Mouse (Mus musculus): Measurements from ENCODE around the gene Vamp9.

Gene Vamp9

GRCm38 (mm10) chr5:99906181-99906956 is at the start of gene Vamp9:
TSS of gene Vamp9 (plus strand) at chr5:99906254.
- peak; percentile 97 for DNase-seq (ENCODE audit: low spot score)

GRCm38 (mm10) chr5:99857106-99857637 is 48.9 kb upstream of the Vamp9 start:
- DNase-seq (ENCODE audit: low spot score): no peak

GRCm38 (mm10) chr5:99859637-99860433 is 46.2 kb upstream of the Vamp9 start:
- peak; percentile 5 for DNase-seq (ENCODE audit: low spot score)

- peak; percentile 12 for DNase-seq (ENCODE audit: low spot score)
Measured at GRCm38 (mm10) chr5:99861816-99862215, 44.2 kb upstream of the Vamp9 start.

GRCm38 (mm10) chr5:99863656-99864380 is 42.2 kb upstream of the Vamp9 start:
- DNase-seq (ENCODE audit: low spot score): peak; percentile 29

GRCm38 (mm10) chr5:99865779-99866178 is 40.3 kb upstream of the Vamp9 start:
- no peak for DNase-seq (ENCODE audit: low spot score)

- no peak for DNase-seq (ENCODE audit: low spot score)
Measured at GRCm38 (mm10) chr5:99868286-99868685, 37.8 kb upstream of the Vamp9 start.

GRCm38 (mm10) chr5:99868923-99869322 is 37.1 kb upstream of the Vamp9 start:
- DNase-seq (ENCODE audit: low spot score): no peak

GRCm38 (mm10) chr5:99877565-99877964 is 28.5 kb upstream of the Vamp9 start:
- no peak for DNase-seq (ENCODE audit: low spot score)

- DNase-seq (ENCODE audit: low spot score): peak; percentile 17
Measured at GRCm38 (mm10) chr5:99882441-99882840, 23.6 kb upstream of the Vamp9 start.

GRCm38 (mm10) chr5:99884035-99884434 is 22.0 kb upstream of the Vamp9 start:
- DNase-seq (ENCODE audit: low spot score): peak; percentile 35

GRCm38 (mm10) chr5:99887133-99887532 is 18.9 kb upstream of the Vamp9 start:
- no peak for DNase-seq (ENCODE audit: low spot score)

- peak; percentile 74 for DNase-seq (ENCODE audit: low spot score)
Measured at GRCm38 (mm10) chr5:99891516-99892441, 14.3 kb upstream of the Vamp9 start.

GRCm38 (mm10) chr5:99900041-99900440 is 6.0 kb upstream of the Vamp9 start:
- DNase-seq (ENCODE audit: low spot score): peak; percentile 64

GRCm38 (mm10) chr5:99905731-99906130 is 323 bp upstream of the Vamp9 start:
- no peak for DNase-seq (ENCODE audit: low spot score)

- no peak for DNase-seq (ENCODE audit: low spot score)
Measured at GRCm38 (mm10) chr5:99915494-99915893, 9.4 kb downstream of the Vamp9 start.

- DNase-seq (ENCODE audit: low spot score): no peak
Measured at GRCm38 (mm10) chr5:99922033-99922432, 16.0 kb downstream of the Vamp9 start.

GRCm38 (mm10) chr5:99927951-99928350 is 21.9 kb downstream of the Vamp9 start:
- peak; percentile 56 for DNase-seq (ENCODE audit: low spot score)

GRCm38 (mm10) chr5:99931910-99932309 is 25.9 kb downstream of the Vamp9 start:
- no peak for DNase-seq (ENCODE audit: low spot score)

GRCm38 (mm10) chr5:99939440-99939839 is 33.4 kb downstream of the Vamp9 start:
- DNase-seq (ENCODE audit: low spot score): no peak

GRCm38 (mm10) chr5:99941273-99941672 is 35.2 kb downstream of the Vamp9 start:
- DNase-seq (ENCODE audit: low spot score): no peak
